Mouse (Mus musculus): Measurements from ENCODE around the gene Sspn.

GRCm38 (mm10) chr6:145883668-145884067 is 47.8 kb upstream of the Sspn start:
- TF ChIP-seq POLR2AphosphoS2 (IDR thresholded peaks at IDR 0.05; ENCODE audit: low read length) (no peak), CTCF (IDR thresholded peaks at IDR 0.05 in 2 of 3, conservative IDR thresholded peaks at IDR 0.05 in 1 of 3; ENCODE audit: control insufficient read depth in 1 of 3, insufficient read depth in 1 of 3, low read depth in 2 of 3, low read length in 3 of 3, poor library complexity in 1 of 3, severe bottlenecking in 1 of 3) (no peak), POLR2A (IDR thresholded peaks at IDR 0.05; ENCODE audit: control insufficient read depth in 1 of 2, insufficient read depth in 1 of 2, low read depth in 1 of 2, low read length in 2 of 2, poor library complexity in 1 of 2) (no peak), ZC3H11A (IDR thresholded peaks at IDR 0.05; ENCODE audit: low read depth, low read length) (no peak), SMC3 (IDR thresholded peaks at IDR 0.05; ENCODE audit: low read depth, low read length) (no peak), E2F4 (IDR thresholded peaks at IDR 0.05; ENCODE audit: borderline replicate concordance, low read depth, low read length) (no peak), USF2 (IDR thresholded peaks at IDR 0.05; ENCODE audit: borderline replicate concordance in 1 of 2, insufficient read depth in 1 of 2, low read depth in 1 of 2, low read length in 2 of 2) (no peak), ZKSCAN1 (IDR thresholded peaks at IDR 0.05; ENCODE audit: low read depth, low read length) (no peak), MAX (IDR thresholded peaks at IDR 0.05; ENCODE audit: low read length) (no peak), ELF1 (IDR thresholded peaks at IDR 0.05; ENCODE audit: low read depth, low read length) (no peak), MXI1 (IDR thresholded peaks at IDR 0.05; ENCODE audit: low read depth, low read length) (no peak), UBTF (IDR thresholded peaks at IDR 0.05; ENCODE audit: borderline replicate concordance, insufficient read depth, low read depth, low read length) (no peak)

All from MEL (cell line).